In genomic region chr5:120611416-120611815, GRCm38 (mm10) we compare ENCODE assay signal across 7 mouse cellular contexts. TPM values are rescaled to one million over a fixed set of nuclear protein-coding genes. Genes with fewer than 3 reads are reported as not detected.
DNase-seq lines count a peak whose midpoint lies in the region; ATAC-seq and TF ChIP-seq lines count a peak whose summit lies in the region.

No protein-coding gene starts in this region.

- peaks cover 7% of the 10 kb centered on the region; the same call in 1 of the 2 replicates for H3K9me3 ChIP-seq in forebrain, embryonic 10.5 days
- no peaks in the 10 kb centered on the region for H3K9me3 ChIP-seq in intestine, postnatal 0 days (ENCODE audit: control insufficient read depth)

- 36% methylated on average over 8 of the region's 8 CpGs for WGBS in liver, adult 2 months
- 64% methylated on average over 8 of the region's 8 CpGs for WGBS in forebrain, embryonic 10.5 days
- 44% methylated on average over 8 of the region's 8 CpGs for WGBS in intestine, postnatal 0 days
- WGBS in olfactory bulb, adult 2 months, result 32% methylated on average over 8 of the region's 8 CpGs

- H3K4me2 ChIP-seq in intestine, postnatal 0 days (replicated peaks; ENCODE audit: low read depth), result peak overlapping the region; percentile 93

- no peak for TF ChIP-seq CTCF in liver, adult 2 months (IDR thresholded peaks at IDR 0.05; ENCODE audit: low read depth, low read length)
- TF ChIP-seq CTCF in intestine, postnatal 0 days (IDR thresholded peaks at IDR 0.05; ENCODE audit: low read depth), result no peak
- no peak for TF ChIP-seq CTCF in olfactory bulb, adult 2 months (IDR thresholded peaks at IDR 0.05; ENCODE audit: insufficient read depth, low read depth, low read length)

- H3K79me2 ChIP-seq in liver, adult 2 months (ENCODE audit: control insufficient read depth, insufficient read depth, low read length), result peaks cover 16% of the 10 kb centered on the region; the same call in 1 of the 2 replicates

- no peak for DNase-seq in liver, adult 2 months (ENCODE audit: extremely low read depth, low read depth, low spot score)
- DNase-seq in liver, result no peak
- no peak for DNase-seq in forebrain, embryonic 10.5 days (ENCODE audit: extremely low spot score, low spot score)
- no peak for DNase-seq in urinary bladder, postnatal 4 days (ENCODE audit: low spot score in 2 of 2)
- DNase-seq in layer of hippocampus, postnatal 36 days, result no peak

- peak overlapping the region; percentile 15; the same call in 1 of the 2 replicates for H3K9ac ChIP-seq in liver, adult 2 months (ENCODE audit: low read depth, low read length)
- peak overlapping the region; percentile 72; the same call in 1 of the 2 replicates for H3K9ac ChIP-seq in intestine, postnatal 0 days (ENCODE audit: low read depth, low read length)

- ATAC-seq in intestine, postnatal 0 days, result no peak

- TF ChIP-seq POLR2A in liver, adult 2 months (IDR thresholded peaks at IDR 0.05; ENCODE audit: extremely low read depth, insufficient read depth, low read length), result no peak
- TF ChIP-seq POLR2A in olfactory bulb, adult 2 months (IDR thresholded peaks at IDR 0.05; ENCODE audit: insufficient read depth, low read depth, low read length), result no peak

- H3K36me3 ChIP-seq in liver, adult 2 months (ENCODE audit: control insufficient read depth, insufficient read depth, low read length), result no peaks in the 10 kb centered on the region
- peaks cover 44% of the 10 kb centered on the region for H3K36me3 ChIP-seq in forebrain, embryonic 10.5 days (replicated peaks)
- H3K36me3 ChIP-seq in intestine, postnatal 0 days (ENCODE audit: control insufficient read depth, insufficient read depth), result peaks cover 9% of the 10 kb centered on the region; the same call in 1 of the 2 replicates

- peaks cover 9% of the 10 kb centered on the region for H3K4me1 ChIP-seq in liver, adult 2 months (ENCODE audit: control insufficient read depth, insufficient read depth, low read length)
- H3K4me1 ChIP-seq in forebrain, embryonic 10.5 days, result peaks cover 20% of the 10 kb centered on the region
- no peaks in the 10 kb centered on the region for H3K4me1 ChIP-seq in intestine, postnatal 0 days (replicated peaks; ENCODE audit: control insufficient read depth, insufficient read depth, low read length)
- H3K4me1 ChIP-seq in olfactory bulb, adult 2 months (ENCODE audit: control insufficient read depth, insufficient read depth, low read length), result peaks cover 19% of the 10 kb centered on the region

- H3K27me3 ChIP-seq in liver, adult 2 months (ENCODE audit: control insufficient read depth, insufficient read depth, low read length), result no peaks in the 10 kb centered on the region
- H3K27me3 ChIP-seq in forebrain, embryonic 10.5 days (ENCODE audit: poor library complexity, severe bottlenecking), result peaks cover 4% of the 10 kb centered on the region; the same call in 1 of the 2 replicates
- no peaks in the 10 kb centered on the region for H3K27me3 ChIP-seq in intestine, postnatal 0 days (replicated peaks; ENCODE audit: control insufficient read depth, insufficient read depth, low read length)

- peak overlapping the region; percentile 5; the same call in 1 of the 2 replicates for H3K4me3 ChIP-seq in liver, adult 2 months (ENCODE audit: insufficient read depth, low read depth, low read length)
- peak overlapping the region; percentile 81 for H3K4me3 ChIP-seq in forebrain, embryonic 10.5 days
- H3K4me3 ChIP-seq in intestine, postnatal 0 days (ENCODE audit: low read depth, low read length), result peak overlapping the region; percentile 59
- H3K4me3 ChIP-seq in olfactory bulb, adult 2 months (ENCODE audit: insufficient read depth, low read depth, low read length), result peak overlapping the region; percentile 61

- H3K27ac ChIP-seq in liver, adult 2 months (replicated peaks; ENCODE audit: insufficient read depth, low read depth, low read length), result no peak overlapping the region
- peak overlapping the region; percentile 95 for H3K27ac ChIP-seq in forebrain, embryonic 10.5 days
- H3K27ac ChIP-seq in intestine, postnatal 0 days (ENCODE audit: low read depth, low read length), result no peak overlapping the region
- no peak overlapping the region for H3K27ac ChIP-seq in olfactory bulb, adult 2 months (ENCODE audit: insufficient read depth, low read depth, low read length)

RNA-seq across cellular contexts. Expression of gene Rita1, which starts 1.0 kb away (rescaled TPM):
- 4.4 and 5.9 TPM in 2 replicates for total RNA-seq in liver, adult 2 months (2014; rRNA removed)
- polyA plus RNA-seq in liver, adult 2 months (2012; rRNA removed), result 9.1 and 10.5 TPM in 2 replicates
- 16.5 and 17.8 TPM in 2 replicates for polyA plus RNA-seq in forebrain, embryonic 10.5 days (2016; fragmentation: Nextera tagmentation; extraction: Ambion mirVana)
- 6.1 and 7.5 TPM in 2 replicates for polyA plus RNA-seq in intestine, postnatal 0 days (2015; fragmentation: Nextera tagmentation; extraction: Ambion mirVana)
- polyA plus RNA-seq in olfactory bulb, adult 2 months (2012; ENCODE audit: insufficient read depth, insufficient read length, low replicate concordance, missing spikeins), result not detected in 2 replicates
- total RNA-seq in layer of hippocampus, postnatal 36 days (2021), result 10 to 100 TPM; 29.1 to 29.6 TPM

RNA-seq across cellular contexts. Expression of gene Ddx54, which starts 1.1 kb away (rescaled TPM):
- 15.2 and 19.8 TPM in 2 replicates for total RNA-seq in liver, adult 2 months (2014; rRNA removed)
- 24.2 and 24.6 TPM in 2 replicates for polyA plus RNA-seq in liver, adult 2 months (2012; rRNA removed)
- 63.3 and 64.1 TPM in 2 replicates for polyA plus RNA-seq in forebrain, embryonic 10.5 days (2016; fragmentation: Nextera tagmentation; extraction: Ambion mirVana)
- 19.9 and 20.9 TPM in 2 replicates for polyA plus RNA-seq in intestine, postnatal 0 days (2015; fragmentation: Nextera tagmentation; extraction: Ambion mirVana)
- not detected in 2 replicates for polyA plus RNA-seq in olfactory bulb, adult 2 months (2012; ENCODE audit: insufficient read depth, insufficient read length, low replicate concordance, missing spikeins)
- 10 to 100 TPM; 34.4 to 39.5 TPM for total RNA-seq in layer of hippocampus, postnatal 36 days (2021)

RNA-seq across cellular contexts. Expression of gene Iqcd, which starts 22.6 kb away (rescaled TPM):
- 0.09 TPM in 1 of 2 replicates, not detected in the other for total RNA-seq in liver, adult 2 months (2014; rRNA removed)
- polyA plus RNA-seq in liver, adult 2 months (2012; rRNA removed), result 0.15 and 0.22 TPM in 2 replicates
- polyA plus RNA-seq in forebrain, embryonic 10.5 days (2016; fragmentation: Nextera tagmentation; extraction: Ambion mirVana), result 0.37 and 0.84 TPM in 2 replicates
- 0.30 and 0.47 TPM in 2 replicates for polyA plus RNA-seq in intestine, postnatal 0 days (2015; fragmentation: Nextera tagmentation; extraction: Ambion mirVana)
- not detected in 2 replicates for polyA plus RNA-seq in olfactory bulb, adult 2 months (2012; ENCODE audit: insufficient read depth, insufficient read length, low replicate concordance, missing spikeins)
- 1 to 10 TPM in 1 of 2 experiments, under 1 TPM in 1; 0.35 to 1.2 TPM for total RNA-seq in layer of hippocampus, postnatal 36 days (2021)

RNA-seq across cellular contexts. Expression of gene Cfap73, which starts 22.6 kb away (rescaled TPM):
- total RNA-seq in liver, adult 2 months (2014; rRNA removed), result not detected in 2 replicates
- not detected in 2 replicates for polyA plus RNA-seq in liver, adult 2 months (2012; rRNA removed)
- not detected in 2 replicates for polyA plus RNA-seq in forebrain, embryonic 10.5 days (2016; fragmentation: Nextera tagmentation; extraction: Ambion mirVana)
- not detected in 2 replicates for polyA plus RNA-seq in intestine, postnatal 0 days (2015; fragmentation: Nextera tagmentation; extraction: Ambion mirVana)
- not detected in 2 replicates for polyA plus RNA-seq in olfactory bulb, adult 2 months (2012; ENCODE audit: insufficient read depth, insufficient read length, low replicate concordance, missing spikeins)
- total RNA-seq in layer of hippocampus, postnatal 36 days (2021), result under 1 TPM in 1 of 2 experiments, not detected in 1; 0.77 TPM

RNA-seq across cellular contexts. Expression of gene Tpcn1, which starts 22.9 kb away (rescaled TPM):
- total RNA-seq in liver, adult 2 months (2014; rRNA removed), result 7.6 and 11.5 TPM in 2 replicates
- 51.9 and 78.1 TPM in 2 replicates for polyA plus RNA-seq in liver, adult 2 months (2012; rRNA removed)
- polyA plus RNA-seq in forebrain, embryonic 10.5 days (2016; fragmentation: Nextera tagmentation; extraction: Ambion mirVana), result 10.7 and 11.7 TPM in 2 replicates
- polyA plus RNA-seq in intestine, postnatal 0 days (2015; fragmentation: Nextera tagmentation; extraction: Ambion mirVana), result 31.5 and 35.6 TPM in 2 replicates
- polyA plus RNA-seq in olfactory bulb, adult 2 months (2012; ENCODE audit: insufficient read depth, insufficient read length, low replicate concordance, missing spikeins), result not detected in 2 replicates
- total RNA-seq in layer of hippocampus, postnatal 36 days (2021), result 10 to 100 TPM; 35.0 to 36.4 TPM

Comparison
In these comparisons a context has a peak if more than half of its experiments do, and no peak if none do; other contexts are left out.
1. H3K4me3 ChIP-seq: peak in every context shown above with its lines; median percentile 81 in forebrain, embryonic 10.5 days; 61 in olfactory bulb, adult 2 months; 59 in intestine, postnatal 0 days; 5 in liver, adult 2 months.